Mouse (Mus musculus) adrenal gland, adult 8-10 months (tissue): Measurements from ENCODE around the gene Sh3bgrl2. TPM values are rescaled to one million over a fixed set of nuclear protein-coding genes. Genes with fewer than 3 reads are reported as not detected.

Source experiments
- DNase-seq: peaks from one replicate; pipeline ENCODE4 v3.0.0; 2022
- total RNA-seq, 4 experiments: library from RNA; stranded (reverse); gene quantifications; 2 replicates each; pipeline ENCODE4 v1.2.4; 2022

Gene Sh3bgrl2
- total RNA-seq, 4 experiments from 2014 or later, result 13.6 to 21.7 (median 16.8) TPM

GRCm38 (mm10) chr9:83591848-83592456, 43.8 kb downstream of the Sh3bgrl2 start:
- no peak for DNase-seq

- no peak for DNase-seq
These were observed 45.7 kb downstream of the Sh3bgrl2 start for GRCm38 (mm10) chr9:83593811-83594210.

- DNase-seq, result no peak
These were observed 48.0 kb downstream of the Sh3bgrl2 start for GRCm38 (mm10) chr9:83596132-83596531.

- no peak for DNase-seq
These were observed 48.7 kb downstream of the Sh3bgrl2 start for GRCm38 (mm10) chr9:83596646-83597481.

- no peak for DNase-seq
These were observed 49.9 kb downstream of the Sh3bgrl2 start for GRCm38 (mm10) chr9:83598047-83598446.

- DNase-seq, result no peak
These were observed 51.4 kb downstream of the Sh3bgrl2 start for GRCm38 (mm10) chr9:83599505-83599904.

- DNase-seq, result no peak
These were observed 52.3 kb downstream of the Sh3bgrl2 start for GRCm38 (mm10) chr9:83600286-83601048.

GRCm38 (mm10) chr9:83602176-83602770, 54.1 kb downstream of the Sh3bgrl2 start:
- DNase-seq, result no peak

GRCm38 (mm10) chr9:83603159-83603558, 55.0 kb downstream of the Sh3bgrl2 start:
- no peak for DNase-seq

GRCm38 (mm10) chr9:83605886-83606640, 57.9 kb downstream of the Sh3bgrl2 start:
- no peak for DNase-seq

GRCm38 (mm10) chr9:83608135-83608534, 60.0 kb downstream of the Sh3bgrl2 start:
- no peak for DNase-seq

- peak; percentile 58 for DNase-seq
These were observed 61.5 kb downstream of the Sh3bgrl2 start for GRCm38 (mm10) chr9:83609422-83610297.

GRCm38 (mm10) chr9:83615912-83616585, 67.9 kb downstream of the Sh3bgrl2 start:
- DNase-seq, result no peak

GRCm38 (mm10) chr9:83616586-83617081, 68.5 kb downstream of the Sh3bgrl2 start:
- DNase-seq, result no peak

GRCm38 (mm10) chr9:83623455-83623854, 75.3 kb downstream of the Sh3bgrl2 start:
- no peak for DNase-seq

- no peak for DNase-seq
These were observed 76.1 kb downstream of the Sh3bgrl2 start for GRCm38 (mm10) chr9:83624193-83624592.

- no peak for DNase-seq
These were observed 77.0 kb downstream of the Sh3bgrl2 start for GRCm38 (mm10) chr9:83625085-83625484.

GRCm38 (mm10) chr9:83628669-83629612, 80.8 kb downstream of the Sh3bgrl2 start:
- no peak for DNase-seq

- no peak for DNase-seq
These were observed 82.2 kb downstream of the Sh3bgrl2 start for GRCm38 (mm10) chr9:83630341-83630740.
